Mouse (Mus musculus): ENCODE results near the gene Sgo2a. TPM values are rescaled to one million over a fixed set of nuclear protein-coding genes. Genes with fewer than 3 reads are reported as not detected.

Sgo2a gene
- 11.3 and 12.9 TPM in 2 replicates for polyA plus RNA-seq (2015; fragmentation: Nextera tagmentation; extraction: Ambion mirVana)

DNA sequence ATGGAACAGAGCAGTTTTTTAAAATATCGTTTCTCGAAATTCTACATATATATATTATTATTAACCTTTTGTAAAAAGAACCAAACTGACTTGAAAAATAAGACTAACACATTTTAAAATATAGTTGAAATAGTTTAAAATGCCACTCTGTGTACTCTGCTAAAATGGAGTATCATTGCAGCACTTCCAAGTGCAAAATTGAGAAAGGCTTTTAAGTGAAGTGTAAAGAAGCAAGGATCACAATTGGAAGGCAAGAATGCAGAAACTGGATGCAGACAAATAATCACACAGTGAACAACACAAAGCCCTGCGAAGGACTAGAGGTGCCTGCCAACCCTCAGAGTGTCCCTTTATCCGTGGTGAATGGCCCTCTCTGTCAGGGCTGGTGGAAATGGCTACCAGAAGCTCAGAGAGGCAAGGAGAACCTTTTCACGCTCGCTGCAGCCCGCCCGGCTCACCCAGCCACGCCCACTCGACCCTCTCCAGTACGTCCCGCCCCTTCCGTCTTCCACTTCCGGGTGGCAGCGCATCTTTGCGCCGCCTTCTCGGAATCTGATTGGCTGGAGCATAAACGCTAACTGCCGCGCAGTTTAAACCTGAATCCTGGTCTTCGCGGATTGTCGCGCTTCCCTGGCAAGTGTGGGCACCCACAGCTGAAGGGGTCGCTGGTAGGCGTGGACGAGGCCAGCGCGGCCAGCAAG, at the start of gene Sgo2a:
Sgo2a (plus strand) TSS at position 540 of the 701 bp plus-strand sequence.
- Histone ChIP-seq H3K9ac (peak within 1 kb of the TSS; percentile 86), H3K4me1 (replicated peaks) (peaks cover 23% of the 10 kb centered on the region), H3K36me3 (peaks cover 14% of the 10 kb centered on the region), H3K9me3 (replicated peaks) (no peaks in the 10 kb centered on the region), H3K4me2 (peak within 1 kb of the TSS; percentile 90), H3K27ac (peak within 1 kb of the TSS; percentile 80), H3K27me3 (no peaks in the 10 kb centered on the region), H3K4me3 (replicated peaks) (peak within 1 kb of the TSS; percentile 81)
- 6% methylated on average over 30 of the region's 30 CpGs for WGBS (ENCODE audit: insufficient replicate concordance)
- peak; percentile 94 for ATAC-seq (ENCODE audit: low read depth)
- peak; percentile 92 for DNase-seq

DNA sequence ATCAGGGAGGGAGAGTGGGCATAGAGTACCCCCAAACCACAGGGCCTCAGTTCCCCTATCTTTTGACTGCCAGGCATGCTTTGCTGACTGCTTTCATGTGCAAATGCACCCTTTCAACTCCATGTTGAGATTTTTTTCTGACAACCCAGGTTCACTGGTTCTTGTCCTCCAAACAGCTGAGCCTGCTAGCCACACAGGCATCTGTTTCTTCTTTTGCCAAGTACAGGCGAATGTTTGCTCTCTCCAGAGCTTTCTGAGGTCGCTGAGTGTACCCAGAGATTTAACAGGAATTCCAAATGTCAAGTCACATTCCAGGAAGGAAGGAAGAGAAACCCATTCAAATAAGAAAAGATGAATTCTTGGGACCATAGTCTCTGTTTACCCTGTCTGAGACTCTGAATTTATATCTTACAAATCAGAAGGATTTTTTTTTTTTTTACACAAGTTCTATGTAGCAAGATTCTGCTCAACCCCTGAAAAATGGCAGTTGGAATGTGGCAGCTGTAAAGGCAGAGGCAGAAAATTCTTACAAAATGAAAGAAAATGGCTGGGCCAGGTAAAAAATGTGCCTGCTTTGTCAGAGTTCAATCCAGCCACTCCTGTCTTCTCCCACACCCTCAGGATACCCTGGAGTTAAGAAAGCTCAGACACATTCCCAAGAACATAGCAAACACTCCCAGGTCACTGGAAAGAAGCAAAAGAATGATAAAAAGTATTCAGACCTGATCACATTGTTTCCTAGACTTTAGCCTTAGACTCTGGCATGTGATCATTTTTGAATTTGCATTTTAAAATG, 48.0 kb upstream of the Sgo2a start:
- Histone ChIP-seq H3K27ac (no peak overlapping the region), H3K27me3 (no peaks in the 10 kb centered on the region), H3K4me2 (no peak overlapping the region), H3K4me3 (replicated peaks) (no peak overlapping the region), H3K9ac (no peak overlapping the region), H3K4me1 (replicated peaks) (no peaks in the 10 kb centered on the region), H3K9me3 (replicated peaks) (no peaks in the 10 kb centered on the region), H3K36me3 (0 out of 2 replicates have a peak, but pooled peaks cover 5% of the 10 kb centered on the region)
- ATAC-seq (ENCODE audit: low read depth) (no peak), DNase-seq (no peak)
- 22% methylated on average over 2 of the region's 2 CpGs for WGBS (ENCODE audit: insufficient replicate concordance)

DNA sequence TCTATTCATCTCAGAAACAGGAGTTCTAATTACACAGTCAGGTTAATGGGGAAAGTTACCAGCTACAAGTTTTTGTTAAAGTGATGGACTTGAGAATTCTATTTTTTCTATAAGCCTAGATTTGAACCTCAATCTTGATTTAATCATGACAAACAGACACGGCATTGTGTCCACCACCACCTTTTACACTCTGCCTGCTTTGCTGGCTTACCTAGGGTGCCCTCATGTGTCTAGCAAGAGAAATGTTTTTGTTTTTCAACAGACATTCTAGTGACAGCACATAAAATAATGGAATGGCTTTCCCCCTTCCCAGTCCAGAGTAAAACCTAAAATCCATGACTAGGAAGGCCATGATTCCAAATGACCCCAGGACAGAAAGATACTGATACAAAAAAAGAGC, 46.6 kb upstream of the Sgo2a start:
- ATAC-seq (ENCODE audit: low read depth) = no peak
- DNase-seq = no peak
- 18% methylated on average over 1 of the region's 1 CpGs for WGBS (ENCODE audit: insufficient replicate concordance)
- Histone ChIP-seq H3K36me3 (peaks cover 4% of the 10 kb centered on the region; the same call in 1 of the 2 replicates), H3K4me1 (replicated peaks) (no peaks in the 10 kb centered on the region), H3K4me3 (replicated peaks) (no peak overlapping the region), H3K4me2 (no peak overlapping the region), H3K9ac (no peak overlapping the region), H3K9me3 (replicated peaks) (no peaks in the 10 kb centered on the region), H3K27me3 (no peaks in the 10 kb centered on the region), H3K27ac (no peak overlapping the region)

GRCm38 (mm10) chr1:57949716-57950115, 46.1 kb upstream of the Sgo2a start:
- DNase-seq (no peak), ATAC-seq (ENCODE audit: low read depth) (no peak)
- H3K4me2 ChIP-seq = no peak overlapping the region
- no peak overlapping the region for H3K4me3 ChIP-seq (replicated peaks)
- H3K27ac ChIP-seq = no peak overlapping the region
- H3K27me3 ChIP-seq = no peaks in the 10 kb centered on the region
- H3K4me1 ChIP-seq (replicated peaks) = no peaks in the 10 kb centered on the region
- H3K36me3 ChIP-seq = peaks cover 4% of the 10 kb centered on the region; the same call in 1 of the 2 replicates
- 64% methylated on average over 5 of the region's 5 CpGs for WGBS (ENCODE audit: insufficient replicate concordance)
- H3K9me3 ChIP-seq (replicated peaks) = no peaks in the 10 kb centered on the region
- no peak overlapping the region for H3K9ac ChIP-seq

DNA sequence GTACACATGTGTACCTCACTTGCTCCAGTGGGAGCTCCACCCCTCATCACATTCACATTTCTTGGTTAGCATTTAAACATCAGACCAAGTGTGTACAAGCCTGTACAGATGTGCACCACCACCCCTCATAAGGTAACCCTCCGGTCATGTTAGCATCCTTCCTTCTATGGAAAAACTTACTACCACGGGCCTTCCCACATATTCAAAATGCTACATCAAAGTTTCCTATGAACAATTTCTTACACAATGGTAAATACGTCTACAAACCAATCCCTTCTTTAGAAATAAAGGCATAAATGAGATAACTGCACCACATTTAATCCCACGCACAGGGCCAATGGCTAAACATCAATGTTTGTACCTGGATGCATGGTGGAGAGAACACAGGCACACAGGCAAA, 43.3 kb upstream of the Sgo2a start:
- DNase-seq (no peak), ATAC-seq (ENCODE audit: low read depth) (no peak)
- Histone ChIP-seq H3K36me3 (peaks cover 14% of the 10 kb centered on the region), H3K4me3 (replicated peaks) (no peak overlapping the region), H3K9me3 (replicated peaks) (no peaks in the 10 kb centered on the region), H3K4me1 (replicated peaks) (no peaks in the 10 kb centered on the region), H3K4me2 (no peak overlapping the region), H3K9ac (no peak overlapping the region), H3K27me3 (no peaks in the 10 kb centered on the region), H3K27ac (no peak overlapping the region)
- WGBS (ENCODE audit: insufficient replicate concordance) = 81% methylated on average over 4 of the region's 4 CpGs

GRCm38 (mm10) chr1:57953586-57954375, 42.0 kb upstream of the Sgo2a start:
- H3K27me3 ChIP-seq = no peaks in the 10 kb centered on the region
- ATAC-seq (ENCODE audit: low read depth) (no peak), DNase-seq (no peak)
- H3K9me3 ChIP-seq (replicated peaks) = no peaks in the 10 kb centered on the region
- no peak overlapping the region for H3K27ac ChIP-seq
- no peak overlapping the region for H3K4me3 ChIP-seq (replicated peaks)
- WGBS (ENCODE audit: insufficient replicate concordance) = 71% methylated on average over 16 of the region's 16 CpGs
- H3K36me3 ChIP-seq = peaks cover 17% of the 10 kb centered on the region
- no peak overlapping the region for H3K9ac ChIP-seq
- H3K4me2 ChIP-seq = no peak overlapping the region
- no peaks in the 10 kb centered on the region for H3K4me1 ChIP-seq (replicated peaks)

DNA sequence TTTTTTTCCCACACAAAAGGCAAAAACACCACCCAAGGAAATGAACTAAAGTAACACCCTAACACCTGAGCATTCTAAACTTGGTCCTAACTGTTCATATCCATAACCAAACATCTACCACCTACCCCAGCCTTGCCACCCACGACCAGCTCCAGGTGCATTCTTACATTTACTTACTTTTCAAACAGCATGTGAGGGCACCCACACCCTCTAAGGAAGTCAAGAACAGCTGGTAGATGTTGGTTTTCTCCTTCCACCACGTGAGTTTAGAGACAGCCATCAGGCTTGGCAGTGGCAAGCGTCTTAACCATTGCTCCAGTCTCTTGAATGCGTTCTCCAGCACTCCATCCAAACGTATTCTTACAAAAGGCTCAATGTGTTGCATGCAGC, 41.4 kb upstream of the Sgo2a start:
- no peak for ATAC-seq (ENCODE audit: low read depth)
- no peak for DNase-seq
- no peaks in the 10 kb centered on the region for H3K9me3 ChIP-seq (replicated peaks)
- H3K9ac ChIP-seq = no peak overlapping the region
- H3K36me3 ChIP-seq = peaks cover 20% of the 10 kb centered on the region
- 60% methylated on average over 5 of the region's 5 CpGs for WGBS (ENCODE audit: insufficient replicate concordance)
- H3K27me3 ChIP-seq = no peaks in the 10 kb centered on the region
- no peak overlapping the region for H3K4me2 ChIP-seq
- no peaks in the 10 kb centered on the region for H3K4me1 ChIP-seq (replicated peaks)
- H3K27ac ChIP-seq = no peak overlapping the region
- H3K4me3 ChIP-seq (replicated peaks) = no peak overlapping the region

- WGBS (ENCODE audit: insufficient replicate concordance) = 88% methylated on average over 1 of the region's 1 CpGs
- no peak for ATAC-seq (ENCODE audit: low read depth)
- H3K4me3 ChIP-seq (replicated peaks) = no peak overlapping the region
- H3K9me3 ChIP-seq (replicated peaks) = no peaks in the 10 kb centered on the region
- H3K27me3 ChIP-seq = no peaks in the 10 kb centered on the region
- H3K9ac ChIP-seq = no peak overlapping the region
- no peaks in the 10 kb centered on the region for H3K4me1 ChIP-seq (replicated peaks)
- no peak for DNase-seq
- no peak overlapping the region for H3K4me2 ChIP-seq
- peaks cover 21% of the 10 kb centered on the region for H3K36me3 ChIP-seq
- no peak overlapping the region for H3K27ac ChIP-seq
Measured at GRCm38 (mm10) chr1:57955774-57956173, 40.0 kb upstream of the Sgo2a start.

DNA sequence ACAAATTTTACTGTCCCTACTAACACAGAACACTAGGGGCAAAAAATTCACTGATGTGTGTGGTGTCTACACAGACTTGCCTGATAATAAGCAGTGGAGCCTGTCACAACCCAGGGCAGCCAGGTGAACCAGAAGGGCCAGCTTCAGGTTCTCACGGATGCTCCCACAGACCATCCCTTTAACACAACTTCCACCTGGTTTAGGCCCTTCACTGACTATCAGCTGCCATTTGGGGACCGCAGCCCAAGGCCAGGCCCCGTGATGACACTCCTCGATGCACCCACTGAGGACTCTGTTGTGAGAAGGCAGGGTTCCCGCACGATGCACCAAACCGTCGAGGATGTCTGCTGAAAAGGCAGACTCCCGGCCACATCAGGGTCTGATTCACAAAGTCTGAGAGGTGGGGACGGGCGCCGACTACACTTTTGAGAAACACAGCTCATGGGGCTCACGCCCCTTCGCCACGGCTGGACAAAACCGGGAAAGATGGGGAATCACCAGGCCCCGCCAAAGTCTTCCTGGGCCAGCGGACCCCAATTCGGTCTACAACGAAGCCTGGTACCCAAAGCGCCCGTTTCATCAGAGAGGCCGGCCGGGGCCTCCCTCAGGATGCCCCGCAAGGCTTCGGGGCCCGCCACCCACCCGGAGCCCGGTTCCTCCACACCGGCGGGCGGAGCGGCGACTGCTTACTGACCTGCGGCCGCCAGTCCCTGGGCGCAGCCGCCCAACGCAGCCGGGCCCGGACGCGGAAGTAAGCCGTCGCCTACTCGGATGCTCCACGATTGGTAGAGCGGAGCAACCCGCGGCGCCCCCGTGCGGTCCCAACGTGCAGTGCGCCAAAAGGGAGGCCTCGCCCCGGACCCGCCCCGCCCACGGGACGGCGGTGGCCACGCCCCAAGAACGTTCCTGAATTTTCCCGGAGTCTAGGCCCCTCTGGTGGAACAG, 26.2 kb upstream of the Sgo2a start:
- DNase-seq (peak; percentile 90), ATAC-seq (ENCODE audit: low read depth) (peak; percentile 98)
- Histone ChIP-seq H3K9ac (peak overlapping the region; percentile 86), H3K4me3 (replicated peaks) (peak overlapping the region; percentile 80), H3K27ac (peak overlapping the region; percentile 69; the same call in 1 of the 2 replicates), H3K27me3 (no peaks in the 10 kb centered on the region), H3K4me2 (peak overlapping the region; percentile 84), H3K4me1 (replicated peaks) (peaks cover 13% of the 10 kb centered on the region), H3K36me3 (peaks cover 5% of the 10 kb centered on the region; the same call in 1 of the 2 replicates), H3K9me3 (replicated peaks) (no peaks in the 10 kb centered on the region)
- WGBS (ENCODE audit: insufficient replicate concordance) = 1% methylated on average over 65 of the region's 65 CpGs

DNA sequence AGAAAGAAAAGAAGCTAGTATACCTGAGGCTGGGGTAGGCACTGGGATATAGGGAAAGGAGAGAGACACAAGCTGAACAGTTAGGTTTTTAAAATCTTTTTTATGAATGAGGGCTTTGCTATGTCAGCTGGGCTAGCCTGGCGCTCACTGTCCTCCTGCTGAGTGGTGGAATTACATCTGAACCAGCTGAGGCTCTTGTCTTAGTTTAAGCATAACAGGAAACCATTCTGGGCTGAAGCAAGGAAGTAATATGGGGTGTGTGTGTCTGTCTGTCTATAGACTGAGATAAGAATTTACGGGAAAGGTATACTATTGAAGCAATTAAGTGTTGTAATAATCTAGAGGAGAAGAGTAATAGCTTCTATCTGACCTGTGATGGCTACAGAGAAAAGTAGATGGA, 24.2 kb upstream of the Sgo2a start:
- no peak overlapping the region for H3K4me2 ChIP-seq
- WGBS (ENCODE audit: insufficient replicate concordance) = 25% methylated on average over 2 of the region's 2 CpGs
- no peak for ATAC-seq (ENCODE audit: low read depth)
- H3K27me3 ChIP-seq = no peaks in the 10 kb centered on the region
- H3K4me1 ChIP-seq (replicated peaks) = peaks cover 13% of the 10 kb centered on the region
- H3K9me3 ChIP-seq (replicated peaks) = no peaks in the 10 kb centered on the region
- no peaks in the 10 kb centered on the region for H3K36me3 ChIP-seq
- no peak for DNase-seq
- H3K9ac ChIP-seq = no peak overlapping the region
- no peak overlapping the region for H3K4me3 ChIP-seq (replicated peaks)
- no peak overlapping the region for H3K27ac ChIP-seq

All from liver, embryonic 13.5 days (tissue).